9 mouse cellular contexts compared by ENCODE assay signal in the genomic region with DNA sequence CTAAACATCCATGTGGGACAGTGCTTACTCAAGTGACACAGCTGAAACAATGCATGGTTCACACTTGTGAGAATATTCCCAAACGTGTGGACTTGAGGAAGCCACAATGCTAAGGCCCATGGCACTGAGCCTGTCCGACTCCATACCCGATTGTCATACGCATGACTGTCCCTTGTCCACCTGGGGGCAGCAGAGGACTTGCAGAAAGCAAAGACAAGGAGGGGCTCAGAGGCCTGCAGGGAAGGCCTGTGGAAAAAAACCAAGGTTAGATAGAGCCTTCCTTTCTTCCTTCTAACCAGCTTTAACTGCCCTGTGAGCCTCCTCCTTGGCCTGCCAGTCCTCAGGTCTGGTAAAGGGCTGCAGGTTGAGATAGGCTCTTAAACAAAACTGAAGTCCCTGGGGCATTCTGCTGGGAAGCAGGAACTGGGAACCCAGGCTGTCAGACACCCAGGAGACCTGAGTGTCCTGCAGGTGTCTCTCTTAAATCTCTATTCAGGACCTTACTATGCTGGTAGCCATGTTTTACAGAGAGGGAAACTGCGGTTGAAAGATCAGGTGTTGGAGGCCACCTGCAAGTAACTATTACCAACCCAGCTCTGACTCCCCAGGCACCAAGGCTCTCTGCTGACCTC. TPM values are rescaled to one million over a fixed set of nuclear protein-coding genes. Genes with fewer than 3 reads are reported as not detected.
DNase-seq lines count a peak whose midpoint lies in the region; ATAC-seq lines count a peak whose summit lies in the region.
"Had no signal": no experiment of that assay in that cellular context is flagged by ENCODE, and none has a peak within 500 bp of the region (broad histone marks: within the 10 kb centered on the region; RNA-seq: fewer than 3 reads in every experiment).

No protein-coding gene starts in this region.

- ATAC-seq in hindbrain, embryonic 15.5 days (ENCODE audit: low FRiP score, low read depth), result peak; percentile 90

- H3K9me3 ChIP-seq in hindbrain, embryonic 15.5 days, result no peaks in the 10 kb centered on the region
- H3K9me3 ChIP-seq: megakaryocyte, embryonic 14.5 days had no signal

- 0 out of 2 replicates have a peak, but pooled peaks cover 4% of the 10 kb centered on the region for H3K4me1 ChIP-seq in hindbrain, embryonic 15.5 days (replicated peaks)
- H3K4me1 ChIP-seq: megakaryocyte, embryonic 14.5 days had no signal

- peak; percentile 74 for DNase-seq in R1 (ENCODE audit: low read depth, low spot score)
- peak; percentile 74 to 87 for DNase-seq in cerebellum, postnatal 25 days
- DNase-seq in gastrocnemius, adult 18-20 months (ENCODE audit: low spot score), result peak; percentile 78
- peak; percentile 72 to 77 for DNase-seq in layer of hippocampus, postnatal 36 days
- DNase-seq in lung, postnatal 36 days, result peak; percentile 85
- peak; percentile 95 for DNase-seq in right cerebral cortex, postnatal 14 days
- DNase-seq in urinary bladder, postnatal 14 days (ENCODE audit: low spot score), result peak; percentile 89

- H3K27ac ChIP-seq in hindbrain, embryonic 15.5 days (replicated peaks), result no peak overlapping the region

- no peak overlapping the region for H3K4me2 ChIP-seq in hindbrain, embryonic 15.5 days

- WGBS in hindbrain, embryonic 15.5 days, result 23% methylated on average over 5 of the region's 5 CpGs

- H3K9ac ChIP-seq in hindbrain, embryonic 15.5 days, result no peak overlapping the region

- H3K4me3 ChIP-seq in hindbrain, embryonic 15.5 days, result no peak overlapping the region
- H3K4me3 ChIP-seq: megakaryocyte, embryonic 14.5 days had no signal

- no peaks in the 10 kb centered on the region for H3K27me3 ChIP-seq in hindbrain, embryonic 15.5 days

- no peaks in the 10 kb centered on the region for H3K36me3 ChIP-seq in hindbrain, embryonic 15.5 days

RNA-seq across cellular contexts. Expression of a gene that starts 4.5 kb away (rescaled TPM):
- 1 to 10 TPM in 1 of 2 experiments, not detected in 1; 1.1 TPM for total RNA-seq in gastrocnemius, adult 18-20 months (2021)
- polyA plus RNA-seq in hindbrain, embryonic 15.5 days (2015; fragmentation: Nextera tagmentation; extraction: Ambion mirVana), result 0.12 and 1.1 TPM in 2 replicates
- not detected for total RNA-seq in layer of hippocampus, postnatal 36 days (2021)

RNA-seq across cellular contexts. Expression of a gene that starts 12.9 kb away (rescaled TPM):
- not detected for total RNA-seq in gastrocnemius, adult 18-20 months (2021)
- 0.09 and 0.10 TPM in 2 replicates for polyA plus RNA-seq in hindbrain, embryonic 15.5 days (2015; fragmentation: Nextera tagmentation; extraction: Ambion mirVana)
- total RNA-seq in layer of hippocampus, postnatal 36 days (2021), result not detected

RNA-seq across cellular contexts. Expression of a gene that starts 54.7 kb away (rescaled TPM):
- total RNA-seq in gastrocnemius, adult 18-20 months (2021), result under 1 TPM; 0.46 to 0.47 TPM
- 2.2 and 3.3 TPM in 2 replicates for polyA plus RNA-seq in hindbrain, embryonic 15.5 days (2015; fragmentation: Nextera tagmentation; extraction: Ambion mirVana)
- 1 to 10 TPM; 3.9 to 5.4 TPM for total RNA-seq in layer of hippocampus, postnatal 36 days (2021)
